Mouse (Mus musculus) C2C12 (cell line): ENCODE results near the gene Trim41. TPM values are rescaled to one million over a fixed set of nuclear protein-coding genes. Genes with fewer than 3 reads are reported as not detected.

Source experiments
- H3K27me3 ChIP-seq: one replicate; pipeline ENCODE4 v1.6.1; 2011; ENCODE audit not compliant: control insufficient read depth, insufficient read depth, insufficient read length
- H3K36me3 ChIP-seq: one replicate; pipeline ENCODE4 v1.6.1; 2011; ENCODE audit not compliant: control insufficient read depth, insufficient read depth
- H3K4me3 ChIP-seq: one replicate; pipeline ENCODE4 v1.5.1; 2011; ENCODE audit warnings: mild to moderate bottlenecking, control low read depth; ENCODE audit not compliant: poor library complexity, insufficient read depth, severe bottlenecking
- H3K79me2 ChIP-seq: one replicate; pipeline ENCODE4 v1.6.1; 2011; ENCODE audit not compliant: control insufficient read depth, insufficient read depth
- H3K79me3 ChIP-seq: one replicate; pipeline ENCODE4 v1.6.1; 2011; ENCODE audit warnings: low read depth, control low read depth
- H3ac ChIP-seq: one replicate; pipeline ENCODE3; 2011; ENCODE audit warnings: low read depth; ENCODE audit not compliant: control insufficient read depth, insufficient read length
- CEBPB ChIP-seq: IDR thresholded peaks from one replicate; pipeline ENCODE4 v1.6.1; 2011; ENCODE audit warnings: low read depth, mild to moderate bottlenecking, control low read depth, moderate library complexity
- CTCF ChIP-seq: IDR thresholded peaks from one replicate; pipeline ENCODE4 v1.5.1; 2011; ENCODE audit not compliant: control insufficient read depth, insufficient read depth, insufficient read length
- FOSL1 ChIP-seq: IDR thresholded peaks from one replicate; pipeline ENCODE4 v1.8.0; 2011; ENCODE audit warnings: mild to moderate bottlenecking, low read length; ENCODE audit not compliant: poor library complexity, insufficient read depth, severe bottlenecking
- MAX ChIP-seq: IDR thresholded peaks from one replicate; pipeline ENCODE4 v1.6.1; 2011; ENCODE audit warnings: mild to moderate bottlenecking, control low read depth
- MYOD1 ChIP-seq: IDR thresholded peaks from one replicate; pipeline ENCODE4 v1.6.1; 2011; ENCODE audit warnings: low read depth; ENCODE audit not compliant: control insufficient read depth, insufficient read length
- MYOG ChIP-seq: IDR thresholded peaks from one replicate; pipeline ENCODE4 v1.6.1; 2011; ENCODE audit not compliant: control insufficient read depth, insufficient read length; ENCODE audit errors: extremely low read depth
- USF1 ChIP-seq: IDR thresholded peaks from one replicate; pipeline ENCODE4 v1.6.1; 2011; ENCODE audit warnings: low read depth, mild to moderate bottlenecking, control low read depth, moderate library complexity
- polyA plus RNA-seq: library from polyadenylated mRNA; unstranded; fragments of >200 nt; fragmentation: generic; extraction: Trizol; gene quantifications from one replicate; pipeline ENCODE4 v1.2.1, GENCODE M21; 2012; ENCODE audit warnings: missing spikeins

Gene Trim41
- polyA plus RNA-seq, 1 experiment: 24.4 TPM

DNA sequence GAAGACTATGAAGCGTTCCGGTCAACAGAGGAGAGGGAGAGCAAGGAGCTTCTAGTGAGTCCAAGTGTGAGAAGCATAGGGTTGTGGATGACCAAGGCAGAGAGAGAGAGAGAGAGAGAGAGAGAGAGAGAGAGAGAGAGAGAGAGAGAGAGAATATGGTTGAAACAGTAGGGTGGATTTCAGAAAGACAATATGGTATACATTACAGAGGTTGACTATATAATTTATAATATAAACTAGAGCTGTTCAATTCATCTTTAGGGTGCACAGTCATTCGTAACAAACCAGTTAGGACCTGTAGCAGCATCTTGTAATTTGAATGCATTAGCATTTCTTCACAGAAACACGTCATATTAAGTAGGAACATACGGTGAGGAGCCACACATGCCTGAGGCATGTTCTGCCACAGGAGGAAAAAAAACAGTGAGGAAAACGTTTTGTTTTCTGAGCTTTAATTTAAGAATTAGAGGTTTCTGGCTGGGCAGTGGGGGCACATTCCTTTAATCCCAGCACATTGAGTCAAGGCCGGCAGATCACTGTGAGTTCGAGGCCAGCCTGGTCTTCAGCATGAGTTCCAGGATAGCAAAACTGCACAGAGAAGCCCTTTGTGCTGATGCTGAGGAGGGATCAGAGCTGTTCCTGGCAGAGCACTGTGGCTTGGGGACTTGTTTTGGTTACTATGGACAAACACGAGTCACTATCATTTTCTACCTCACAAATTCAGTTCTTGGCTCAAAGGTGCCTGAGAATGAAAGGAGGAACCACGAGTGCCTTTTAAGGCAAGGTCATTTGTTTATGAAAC, 21.9 kb upstream of the Trim41 start:
- Histone ChIP-seq H3ac (no peak overlapping the region), H3K36me3 (no peaks in the 10 kb centered on the region), H3K27me3 (no peaks in the 10 kb centered on the region), H3K4me3 (peak overlapping the region; percentile 56), H3K79me2 (no peaks in the 10 kb centered on the region), H3K79me3 (no peaks in the 10 kb centered on the region)
- no peak for TF ChIP-seq MAX
- no peak for TF ChIP-seq FOSL1
- TF ChIP-seq CEBPB: no peak
- no peak for TF ChIP-seq CTCF
- TF ChIP-seq USF1: no peak
- no peak for TF ChIP-seq MYOG
- TF ChIP-seq MYOD1: no peak

DNA sequence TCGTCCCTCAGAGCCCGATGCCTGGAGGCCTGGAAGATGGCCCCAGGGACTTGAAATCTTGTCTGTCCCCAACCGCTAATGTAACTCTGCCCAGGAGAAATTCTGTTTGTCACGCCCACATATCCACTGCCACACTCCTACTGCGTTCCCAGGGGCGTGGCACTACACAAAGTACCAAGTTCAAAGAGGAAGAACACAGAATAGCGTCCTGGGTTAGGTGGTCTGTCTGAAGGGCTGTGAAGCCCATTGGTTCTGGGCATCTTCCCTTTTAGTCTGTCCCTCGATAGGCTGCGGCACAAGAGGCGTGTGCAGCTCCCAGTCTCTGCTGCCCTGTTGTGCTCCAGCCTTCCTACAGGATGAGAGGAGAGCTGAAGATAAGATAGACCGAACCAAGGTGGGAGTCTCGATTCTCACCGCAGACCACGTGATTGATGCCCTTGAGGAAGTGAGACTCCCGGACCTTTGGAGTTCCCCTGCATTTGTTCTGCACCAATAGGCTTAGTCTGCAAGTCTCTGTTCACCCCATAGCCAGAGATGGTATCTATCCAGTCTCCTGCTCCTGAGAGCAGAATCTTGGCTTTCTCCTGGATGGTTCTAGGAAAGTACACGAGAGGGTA, 21.1 kb upstream of the Trim41 start:
- peak overlapping the region; percentile 56 for H3K4me3 ChIP-seq
- TF ChIP-seq USF1 (peak; percentile 69), FOSL1 (no peak)
- H3K79me3 ChIP-seq: no peaks in the 10 kb centered on the region
- H3K27me3 ChIP-seq: no peaks in the 10 kb centered on the region
- H3K79me2 ChIP-seq: no peaks in the 10 kb centered on the region
- H3K36me3 ChIP-seq: no peaks in the 10 kb centered on the region
- H3ac ChIP-seq: peak overlapping the region; percentile 36

DNA sequence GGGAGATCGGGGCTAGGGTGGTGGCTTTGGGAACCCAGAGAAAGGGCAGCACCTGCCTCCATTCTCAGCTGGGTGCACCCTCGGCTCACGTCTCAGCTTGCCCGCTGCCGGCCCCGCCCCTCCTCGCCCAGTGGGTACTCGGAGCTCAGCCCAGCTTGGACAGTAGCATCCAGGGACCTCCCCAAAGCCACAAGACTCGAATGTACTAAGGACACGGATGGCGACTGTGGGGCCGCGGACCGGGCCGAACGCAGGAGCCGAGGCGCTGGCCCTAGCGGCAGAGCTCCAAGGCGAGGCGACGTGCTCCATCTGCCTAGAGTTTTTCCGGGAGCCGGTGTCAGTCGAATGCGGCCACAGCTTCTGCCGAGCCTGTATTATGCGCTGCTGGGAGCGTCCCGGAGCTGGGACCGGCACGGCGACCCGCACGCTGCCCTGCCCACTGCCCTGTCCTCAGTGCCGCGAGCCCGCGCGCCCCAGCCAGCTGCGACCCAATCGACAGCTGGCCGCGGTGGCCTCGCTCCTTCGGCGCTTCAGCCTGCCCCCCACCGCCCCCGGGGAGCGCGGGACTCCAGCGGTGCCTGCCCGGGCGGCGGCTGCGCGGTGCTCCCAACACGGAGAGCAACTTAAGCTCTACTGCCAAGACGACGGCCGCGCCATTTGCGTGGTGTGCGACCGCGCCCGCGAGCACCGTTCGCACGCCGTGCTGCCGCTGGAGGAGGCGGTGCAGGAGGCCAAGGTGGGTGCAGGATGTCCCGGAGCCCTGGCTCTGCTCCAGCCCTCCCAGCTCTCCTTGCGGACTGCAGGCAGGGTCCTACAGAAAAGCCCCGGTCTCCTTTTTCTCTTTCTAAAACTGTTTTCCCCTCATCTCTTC, 20.4 kb upstream of the Trim41 start:
- no peaks in the 10 kb centered on the region for H3K27me3 ChIP-seq
- peak overlapping the region; percentile 83 for H3ac ChIP-seq
- TF ChIP-seq MYOG (no peak), CEBPB (no peak), MYOD1 (no peak), CTCF (no peak), FOSL1 (no peak), USF1 (no peak), MAX (no peak)
- peak overlapping the region; percentile 56 for H3K4me3 ChIP-seq
- no peaks in the 10 kb centered on the region for H3K36me3 ChIP-seq
- no peaks in the 10 kb centered on the region for H3K79me3 ChIP-seq
- H3K79me2 ChIP-seq: no peaks in the 10 kb centered on the region

DNA sequence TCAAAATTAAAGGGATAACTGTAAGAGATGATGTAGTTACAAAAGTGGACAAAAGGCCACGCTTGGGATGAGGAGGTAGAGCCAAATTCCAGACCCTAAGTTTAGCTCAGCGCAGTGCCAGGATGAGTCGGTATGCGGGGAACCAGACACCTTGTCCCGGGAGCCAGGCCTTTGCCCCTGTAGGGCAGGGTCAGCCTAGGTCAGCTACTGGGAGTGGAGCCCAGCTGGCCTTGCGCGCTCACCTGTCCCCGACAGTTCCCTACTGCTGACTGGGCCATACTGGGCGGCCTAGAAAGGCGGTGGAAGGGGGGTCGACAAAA, 19.8 kb upstream of the Trim41 start:
- H3K27me3 ChIP-seq: no peaks in the 10 kb centered on the region
- no peak for TF ChIP-seq CTCF
- TF ChIP-seq CEBPB: no peak
- TF ChIP-seq MAX: no peak
- no peak for TF ChIP-seq MYOD1
- TF ChIP-seq MYOG: no peak
- TF ChIP-seq FOSL1: no peak
- TF ChIP-seq USF1: no peak
- no peaks in the 10 kb centered on the region for H3K79me2 ChIP-seq
- H3ac ChIP-seq: peak overlapping the region; percentile 83
- H3K79me3 ChIP-seq: no peaks in the 10 kb centered on the region
- H3K4me3 ChIP-seq: peak overlapping the region; percentile 56
- no peaks in the 10 kb centered on the region for H3K36me3 ChIP-seq

DNA sequence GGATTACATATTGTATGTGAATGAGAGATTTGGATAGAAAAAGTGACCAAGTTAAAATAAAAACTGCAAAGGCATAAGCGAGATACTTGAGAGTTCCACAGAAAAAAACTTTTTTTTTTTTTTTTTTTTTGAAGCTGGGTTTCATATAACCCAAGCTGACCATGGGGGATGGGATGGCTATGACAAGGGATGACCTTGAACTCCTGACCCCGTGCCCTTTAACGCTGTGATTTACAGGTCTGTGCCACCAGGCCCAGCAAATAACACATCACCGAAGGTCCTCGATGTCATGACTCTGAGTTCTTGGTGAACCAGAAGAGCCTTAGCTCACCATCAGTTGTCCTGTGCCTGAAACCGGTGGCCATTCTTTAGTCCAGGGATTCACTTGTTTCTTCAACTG, 18.8 kb upstream of the Trim41 start:
- H3K4me3 ChIP-seq: no peak overlapping the region
- H3K79me3 ChIP-seq: no peaks in the 10 kb centered on the region
- no peaks in the 10 kb centered on the region for H3K79me2 ChIP-seq
- no peaks in the 10 kb centered on the region for H3K27me3 ChIP-seq
- TF ChIP-seq MYOD1: no peak
- TF ChIP-seq MAX: no peak
- TF ChIP-seq CEBPB: no peak
- TF ChIP-seq MYOG: no peak
- TF ChIP-seq USF1: no peak
- TF ChIP-seq FOSL1: no peak
- no peak for TF ChIP-seq CTCF
- no peaks in the 10 kb centered on the region for H3K36me3 ChIP-seq
- no peak overlapping the region for H3ac ChIP-seq
